Comparison of ENCODE assay signal across 10 mouse cellular contexts in genomic region chr2:36216953-36217573, GRCm38 (mm10). TPM values are rescaled to one million over a fixed set of nuclear protein-coding genes. Genes with fewer than 3 reads are reported as not detected.
A peak's percentile ranks its signal among the peaks of the same experiment; 100 is the strongest.
DNase-seq lines count a peak whose midpoint lies in the region; ATAC-seq and TF ChIP-seq lines count a peak whose summit lies in the region.
"Had no signal": no experiment of that assay in that cellular context is flagged by ENCODE, and none has a peak within 500 bp of the region (broad histone marks: within the 10 kb centered on the region; RNA-seq: fewer than 3 reads in every experiment).

No protein-coding gene starts in this region.

- peak overlapping the region; percentile 11; the same call in 1 of the 2 replicates for H3K9ac ChIP-seq in heart, postnatal 0 days (replicated peaks; ENCODE audit: low read depth, low read length)
- H3K9ac ChIP-seq in liver, embryonic 15.5 days = no peak overlapping the region
- H3K9ac ChIP-seq in stomach, embryonic 16.5 days (ENCODE audit: low read length) = peak overlapping the region; percentile 31; the same call in 1 of the 2 replicates

- no peaks in the 10 kb centered on the region for H3K36me3 ChIP-seq in heart, postnatal 0 days (replicated peaks; ENCODE audit: control insufficient read depth, insufficient read depth, low read length)
- no peaks in the 10 kb centered on the region for H3K36me3 ChIP-seq in liver, embryonic 15.5 days (replicated peaks)
- no peaks in the 10 kb centered on the region for H3K36me3 ChIP-seq in stomach, embryonic 16.5 days (ENCODE audit: control insufficient read depth, insufficient read depth, low read length)

- WGBS in heart, postnatal 0 days = 8% methylated on average over 4 of the region's 4 CpGs
- WGBS in liver, embryonic 15.5 days (ENCODE audit: insufficient replicate concordance) = 24% methylated on average over 4 of the region's 4 CpGs
- WGBS in stomach, embryonic 16.5 days = 36% methylated on average over 4 of the region's 4 CpGs

- TF ChIP-seq EP300 in heart, postnatal 0 days (IDR thresholded peaks at IDR 0.05; ENCODE audit: low read depth) = no peak

- DNase-seq in testis, postnatal 10 days (ENCODE audit: low spot score) = peak; percentile 42
- no peak for DNase-seq in testis, postnatal 14 days (ENCODE audit: low spot score)
- DNase-seq in heart, postnatal 0 days (ENCODE audit: low spot score) = no peak
- DNase-seq in urinary bladder, adult 2 months (ENCODE audit: low spot score) = no peak
- no peak for DNase-seq in left cerebral cortex, adult 11 months (ENCODE audit: low spot score)
- no peak for DNase-seq in gastrocnemius, postnatal 14 days
- DNase-seq: cerebellum, postnatal 36 days had no signal

- no peak overlapping the region for H3K4me3 ChIP-seq in heart, postnatal 0 days (ENCODE audit: low read depth, low read length)
- H3K4me3 ChIP-seq in liver, embryonic 15.5 days (replicated peaks) = peak overlapping the region; percentile 20
- H3K4me3 ChIP-seq in stomach, embryonic 16.5 days (replicated peaks; ENCODE audit: low read length) = no peak overlapping the region
- H3K4me3 ChIP-seq: left cerebral cortex, adult 2 months had no signal

- ATAC-seq in heart, postnatal 0 days (ENCODE audit: insufficient read depth, low read depth) = no peak
- peak; percentile 34 for ATAC-seq in liver, embryonic 15.5 days (ENCODE audit: insufficient read depth)
- ATAC-seq in stomach, embryonic 16.5 days (ENCODE audit: insufficient read depth, low FRiP score) = peak; percentile 63; the same call in 1 of the 2 replicates

- peaks cover 37% of the 10 kb centered on the region for H3K4me1 ChIP-seq in heart, postnatal 0 days (ENCODE audit: control insufficient read depth, insufficient read depth)
- H3K4me1 ChIP-seq in liver, embryonic 15.5 days (replicated peaks) = peaks cover 24% of the 10 kb centered on the region
- peaks cover 17% of the 10 kb centered on the region for H3K4me1 ChIP-seq in stomach, embryonic 16.5 days (ENCODE audit: control insufficient read depth, insufficient read depth, low read length)

- TF ChIP-seq CTCF in heart, postnatal 0 days (IDR thresholded peaks at IDR 0.05; ENCODE audit: low read depth) = no peak

- no peak overlapping the region; the same call in 1 of the 2 replicates for H3K4me2 ChIP-seq in heart, postnatal 0 days (ENCODE audit: low read depth, low read length)
- H3K4me2 ChIP-seq in liver, embryonic 15.5 days = peak overlapping the region; percentile 32
- H3K4me2 ChIP-seq in stomach, embryonic 16.5 days (ENCODE audit: low read depth, low read length) = peak overlapping the region; percentile 12; the same call in 1 of the 2 replicates

- H3K27ac ChIP-seq in heart, postnatal 0 days (ENCODE audit: low read depth) = no peak overlapping the region
- peak overlapping the region; percentile 62 for H3K27ac ChIP-seq in liver, embryonic 15.5 days (replicated peaks)
- peak overlapping the region; percentile 52 for H3K27ac ChIP-seq in stomach, embryonic 16.5 days (ENCODE audit: low read length)
- H3K27ac ChIP-seq: left cerebral cortex, adult 2 months had no signal

- intact Hi-C loops in gastrocnemius, postnatal 14 days (cut with DNase I; ENCODE audit: low total_unique reads) = loop anchor here (10.0 kb wide), 1 partner anchor 58 kb away; no protein-coding TSS in a partner anchor

- H3K9me3 ChIP-seq in heart, postnatal 0 days (replicated peaks; ENCODE audit: control insufficient read depth, low read length) = no peaks in the 10 kb centered on the region
- H3K9me3 ChIP-seq in liver, embryonic 15.5 days (replicated peaks) = no peaks in the 10 kb centered on the region
- no peaks in the 10 kb centered on the region for H3K9me3 ChIP-seq in stomach, embryonic 16.5 days (replicated peaks; ENCODE audit: control insufficient read depth, low read length)

- no peaks in the 10 kb centered on the region for H3K27me3 ChIP-seq in heart, postnatal 0 days (ENCODE audit: control insufficient read depth, insufficient read depth, low read length)
- peaks cover 18% of the 10 kb centered on the region for H3K27me3 ChIP-seq in liver, embryonic 15.5 days
- H3K27me3 ChIP-seq in stomach, embryonic 16.5 days (ENCODE audit: control insufficient read depth, insufficient read depth, low read length) = no peaks in the 10 kb centered on the region

RNA-seq across cellular contexts. Expression of gene Ptgs1, which starts 13.2 kb away (rescaled TPM):
- 49.7 and 55.9 TPM in 2 replicates for total RNA-seq in heart, postnatal 0 days (2014; rRNA removed; ENCODE audit: low replicate concordance)
- 21.6 and 21.9 TPM in 2 replicates for polyA plus RNA-seq in heart, postnatal 0 days (2015; fragmentation: Nextera tagmentation; extraction: Ambion mirVana)
- 20.9 and 22.8 TPM in 2 replicates for polyA plus RNA-seq in liver, embryonic 15.5 days (2015; fragmentation: Nextera tagmentation; extraction: Ambion mirVana)
- 35.1 and 37.5 TPM in 2 replicates for polyA plus RNA-seq in stomach, embryonic 16.5 days (2015; fragmentation: Nextera tagmentation; extraction: Ambion mirVana)
- polyA plus RNA-seq in urinary bladder, adult 2 months (2012; rRNA removed) = 63.0 and 70.3 TPM in 2 replicates
- total RNA-seq in gastrocnemius, postnatal 14 days (2021) = 1 to 10 TPM; 3.9 to 5.4 TPM
